ENCODE assay signal across 21 mouse cellular contexts in genomic region chr9:88220360-88220759, GRCm38 (mm10).
"Had no signal": no experiment of that assay in that cellular context is flagged by ENCODE, and none has a peak within 500 bp of the region (broad histone marks: within the 10 kb centered on the region; RNA-seq: fewer than 3 reads in every experiment).

No protein-coding gene starts in this region.

- H3K9ac ChIP-seq: liver, embryonic 12.5 days; liver, embryonic 15.5 days; lung, embryonic 15.5 days; neural tube, embryonic 13.5 days had no signal

- H3K36me3 ChIP-seq: liver, embryonic 12.5 days; liver, embryonic 15.5 days; lung, embryonic 15.5 days; neural tube, embryonic 13.5 days had no signal

- ATAC-seq: intestine, postnatal 0 days; liver, embryonic 12.5 days had no signal

- H3K27me3 ChIP-seq: liver, embryonic 12.5 days; liver, embryonic 15.5 days; lung, embryonic 15.5 days; neural tube, embryonic 13.5 days had no signal

- H3K9me3 ChIP-seq: liver, embryonic 12.5 days; liver, embryonic 15.5 days; lung, embryonic 15.5 days; neural tube, embryonic 13.5 days had no signal

- DNase-seq: kidney, adult 2 months; kidney, postnatal 25 days; left cerebral cortex, postnatal 4 days; liver; lung, adult 18-20 months; lung, postnatal 14 days; lung, postnatal 4 days; midbrain, embryonic 14.5 days; retina, postnatal 1 day; right cerebral cortex, postnatal 25 days; spleen, adult 18-20 months; thymus, adult 18-20 months; thymus, postnatal 36 days had no signal

- H3K27ac ChIP-seq: kidney, postnatal 0 days; liver, embryonic 12.5 days; liver, embryonic 15.5 days; lung, embryonic 15.5 days; neural tube, embryonic 13.5 days had no signal

- H3K4me2 ChIP-seq: liver, embryonic 12.5 days; liver, embryonic 15.5 days; lung, embryonic 15.5 days; midbrain, embryonic 11.5 days; neural tube, embryonic 13.5 days had no signal

- H3K4me3 ChIP-seq: liver, embryonic 12.5 days; liver, embryonic 15.5 days; lung, embryonic 15.5 days; myocyte; neural tube, embryonic 13.5 days had no signal

- H3K4me1 ChIP-seq: liver, embryonic 12.5 days; liver, embryonic 15.5 days; lung, embryonic 15.5 days; neural tube, embryonic 13.5 days had no signal
